Mouse (Mus musculus): ENCODE results near the gene Use1. TPM values are rescaled to one million over a fixed set of nuclear protein-coding genes. Genes with fewer than 3 reads are reported as not detected.
"Not testable (repeated sequence)": the region's sequence is repeated elsewhere in the genome, so short reads cannot be mapped to it uniquely, and the experiment has no call there.

Use1 gene
- polyA plus RNA-seq (2012; rRNA removed), result 133 and 156 TPM in 2 replicates

DNA sequence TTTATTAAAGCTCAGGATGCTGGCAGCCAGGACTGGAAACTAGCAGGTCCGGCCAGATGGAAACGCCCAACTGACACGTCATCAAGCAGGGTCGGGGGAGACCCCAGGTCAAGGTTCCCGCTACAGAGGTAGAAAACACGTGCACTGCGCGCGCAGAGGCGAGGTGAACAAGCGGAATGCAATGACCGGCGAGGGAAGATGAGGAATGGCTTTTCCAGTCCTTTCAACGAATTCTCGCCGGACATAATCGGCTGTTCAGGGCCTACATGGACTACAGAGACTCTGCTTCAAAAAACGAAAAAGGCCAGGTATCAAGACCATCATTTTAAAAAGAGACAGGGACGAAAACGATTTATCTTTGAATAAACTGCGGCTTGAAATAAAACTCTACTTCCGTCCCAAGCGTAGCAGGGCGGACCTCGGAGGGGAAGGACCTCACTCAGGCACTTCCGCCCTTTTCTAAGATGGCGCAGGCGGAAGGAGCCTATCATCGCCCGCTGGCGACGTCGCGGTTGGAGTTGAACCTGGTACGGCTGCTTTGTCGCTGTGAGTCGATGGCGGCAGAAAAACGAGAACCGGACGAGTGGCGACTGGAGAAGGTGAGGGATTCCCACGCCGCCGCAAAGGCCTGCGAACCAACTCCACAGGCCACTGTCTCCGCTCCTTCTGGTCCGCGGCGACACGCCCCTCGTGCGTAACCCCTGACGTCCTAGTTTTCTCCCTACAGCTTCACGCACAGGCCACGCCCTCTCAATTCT is at the start of gene Use1:
Gene Use1 (plus strand): TSS at position 78 of the 758 bp plus-strand sequence.
- peaks cover 11% of the 10 kb centered on the region for H3K4me1 ChIP-seq (replicated peaks; ENCODE audit: control insufficient read depth, insufficient read depth, low read length)
- H3K36me3 ChIP-seq (ENCODE audit: control insufficient read depth, insufficient read depth, low read length), result no peaks in the 10 kb centered on the region
- H3K27ac ChIP-seq (ENCODE audit: control insufficient read depth, insufficient read depth, low read length), result peak within 1 kb of the TSS; percentile 62
- H3K27me3 ChIP-seq (ENCODE audit: control insufficient read depth, insufficient read depth, low read length), result no peaks in the 10 kb centered on the region
- under 1% methylated on average over 56 of the region's 56 CpGs for WGBS
- no peak for TF ChIP-seq CTCF (IDR thresholded peaks at IDR 0.05; ENCODE audit: borderline replicate concordance, control insufficient read depth, extremely low read depth, insufficient read depth, low read length, poor library complexity)
- TF ChIP-seq POLR2A (IDR thresholded peaks at IDR 0.05; ENCODE audit: control insufficient read depth, extremely low read depth, insufficient read depth, low read length, poor library complexity), result peak; percentile 40; the same call in 1 of the 2 replicates
- peak; percentile 92 for DNase-seq
- peak within 1 kb of the TSS; percentile 73 for H3K4me3 ChIP-seq (ENCODE audit: control insufficient read depth, insufficient read depth, low read length)

DNA sequence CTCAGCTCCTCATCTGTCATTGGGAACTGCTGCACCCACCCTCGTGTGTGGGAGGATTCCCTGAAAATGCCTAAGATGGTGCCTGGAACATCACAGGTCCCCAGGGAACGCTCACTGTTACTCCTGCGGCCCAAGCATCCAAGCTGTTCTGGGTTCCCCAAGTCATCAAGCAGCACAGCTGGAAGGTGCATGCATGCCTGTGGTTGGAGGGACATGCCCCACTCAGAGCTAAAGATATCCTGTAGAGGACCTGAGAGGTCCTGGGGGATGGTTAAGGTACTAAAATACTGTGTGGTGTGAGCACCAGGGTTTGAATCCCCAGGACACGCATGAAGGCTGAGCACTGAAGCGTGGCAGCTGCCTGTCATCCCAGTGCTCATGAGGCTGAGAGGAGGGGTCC is 48.0 kb upstream of the Use1 start:
- 95% methylated on average over 5 of the region's 5 CpGs for WGBS
- peaks cover 23% of the 10 kb centered on the region for H3K36me3 ChIP-seq (ENCODE audit: control insufficient read depth, insufficient read depth, low read length)
- H3K4me3 ChIP-seq (ENCODE audit: control insufficient read depth, insufficient read depth, low read length); H3K27ac ChIP-seq (ENCODE audit: control insufficient read depth, insufficient read depth, low read length); H3K27me3 ChIP-seq (ENCODE audit: control insufficient read depth, insufficient read depth, low read length); DNase-seq; H3K4me1 ChIP-seq (replicated peaks; ENCODE audit: control insufficient read depth, insufficient read depth, low read length): not testable (repeated sequence)

DNA sequence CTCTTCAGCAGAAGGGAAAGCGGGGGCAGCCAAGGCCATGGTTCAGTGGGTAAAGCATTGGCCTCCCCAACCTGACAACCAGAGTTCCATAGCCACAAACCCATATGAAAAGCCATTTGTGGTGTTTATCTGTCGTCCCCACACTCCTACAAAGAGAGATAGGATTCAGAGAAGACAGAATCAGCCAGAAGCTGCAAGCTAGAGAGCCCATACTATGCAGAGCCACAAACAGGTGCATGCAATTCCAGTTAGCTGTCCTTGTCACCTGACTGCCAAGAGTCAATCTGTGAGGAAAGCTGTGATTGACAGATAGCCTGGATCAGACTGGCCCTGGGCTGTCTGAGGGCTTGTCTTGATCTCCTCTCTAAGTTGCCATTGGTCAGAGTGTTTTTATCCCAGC is 46.9 kb upstream of the Use1 start:
- not testable (repeated sequence) for H3K27me3 ChIP-seq (ENCODE audit: control insufficient read depth, insufficient read depth, low read length); H3K4me1 ChIP-seq (replicated peaks; ENCODE audit: control insufficient read depth, insufficient read depth, low read length); DNase-seq; H3K27ac ChIP-seq (ENCODE audit: control insufficient read depth, insufficient read depth, low read length); H3K4me3 ChIP-seq (ENCODE audit: control insufficient read depth, insufficient read depth, low read length)
- peaks cover 34% of the 10 kb centered on the region for H3K36me3 ChIP-seq (ENCODE audit: control insufficient read depth, insufficient read depth, low read length)
- 83% methylated on average over 2 of the region's 2 CpGs for WGBS

DNA sequence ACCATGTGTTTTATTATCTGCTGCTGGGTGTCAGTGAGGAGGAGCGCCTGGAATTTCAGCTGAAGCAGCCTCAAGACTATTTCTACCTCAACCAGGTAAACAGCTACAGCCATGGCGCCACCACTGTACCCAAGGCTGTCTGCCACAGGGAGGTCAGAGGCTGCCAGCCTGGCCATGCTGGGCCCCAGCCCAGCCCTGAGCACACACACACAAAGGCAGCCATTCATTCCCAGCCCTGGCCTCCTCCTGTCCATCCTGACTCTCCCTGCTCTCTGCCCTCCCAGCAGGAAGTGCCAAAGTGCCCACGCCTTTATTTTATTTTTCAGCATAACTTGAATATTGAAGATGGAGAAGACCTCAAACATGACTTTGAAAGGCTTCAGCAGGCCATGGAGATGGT is 43.7 kb upstream of the Use1 start:
- WGBS, result 94% methylated on average over 3 of the region's 3 CpGs

DNA sequence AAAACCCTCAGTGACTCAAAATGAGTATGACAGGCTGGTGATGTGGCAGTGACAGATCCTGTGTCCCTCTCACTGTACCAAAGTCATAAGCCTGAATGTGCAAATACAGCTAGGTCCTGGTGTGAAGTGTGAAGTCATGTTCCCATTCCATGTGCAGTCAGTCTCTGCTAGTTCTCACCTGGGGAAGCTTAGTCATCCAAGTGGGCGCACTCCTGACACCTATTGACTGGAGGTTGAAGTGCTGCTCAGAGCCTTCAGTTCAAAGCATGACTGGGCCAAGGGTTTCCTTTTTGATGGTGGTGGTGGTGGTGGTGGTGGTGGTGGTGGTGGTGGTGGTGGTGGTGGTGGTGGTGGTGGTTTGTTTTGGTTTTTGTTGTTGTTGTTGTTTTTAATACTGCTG is 41.8 kb upstream of the Use1 start:
- DNase-seq, result peak; percentile 43
- WGBS, result 96% methylated on average over 1 of the region's 1 CpGs

More for the DNA sequence above, 43.7 kb upstream of the Use1 start:
- TF ChIP-seq CTCF (IDR thresholded peaks at IDR 0.05; ENCODE audit: borderline replicate concordance, control insufficient read depth, extremely low read depth, insufficient read depth, low read length, poor library complexity) (no peak), POLR2A (IDR thresholded peaks at IDR 0.05; ENCODE audit: control insufficient read depth, extremely low read depth, insufficient read depth, low read length, poor library complexity) (no peak)
- H3K4me3 ChIP-seq (ENCODE audit: control insufficient read depth, insufficient read depth, low read length), result no peak overlapping the region
- peaks cover 51% of the 10 kb centered on the region for H3K36me3 ChIP-seq (ENCODE audit: control insufficient read depth, insufficient read depth, low read length)
- H3K4me1 ChIP-seq (replicated peaks; ENCODE audit: control insufficient read depth, insufficient read depth, low read length), result no peaks in the 10 kb centered on the region
- no peak overlapping the region for H3K27ac ChIP-seq (ENCODE audit: control insufficient read depth, insufficient read depth, low read length)
- DNase-seq, result no peak
- no peaks in the 10 kb centered on the region for H3K27me3 ChIP-seq (ENCODE audit: control insufficient read depth, insufficient read depth, low read length)

DNA sequence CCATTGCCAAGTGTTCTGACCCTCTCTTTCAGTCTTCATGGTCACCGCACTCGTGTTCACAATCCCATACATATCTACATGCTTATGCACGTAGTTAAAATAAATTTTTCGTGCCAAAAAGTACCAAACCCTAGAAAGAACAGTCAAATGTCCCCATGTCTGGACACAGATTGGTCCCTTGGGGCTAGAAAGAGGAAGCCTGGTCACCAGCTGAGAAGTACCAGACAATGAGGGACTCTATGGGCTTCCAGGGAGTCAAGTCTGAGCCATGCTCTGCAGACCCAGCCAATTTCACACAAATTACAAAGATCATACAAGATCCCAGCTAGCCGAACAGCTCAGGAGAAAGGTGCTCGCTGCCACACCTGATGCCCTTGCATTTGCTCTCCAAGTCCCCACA is 28.8 kb upstream of the Use1 start:
- H3K4me1 ChIP-seq (replicated peaks; ENCODE audit: control insufficient read depth, insufficient read depth, low read length); H3K4me3 ChIP-seq (ENCODE audit: control insufficient read depth, insufficient read depth, low read length); H3K27ac ChIP-seq (ENCODE audit: control insufficient read depth, insufficient read depth, low read length); H3K27me3 ChIP-seq (ENCODE audit: control insufficient read depth, insufficient read depth, low read length); H3K36me3 ChIP-seq (ENCODE audit: control insufficient read depth, insufficient read depth, low read length); DNase-seq: not testable (repeated sequence)
- WGBS, result 95% methylated on average over 6 of the region's 6 CpGs

More for the DNA sequence above, 41.8 kb upstream of the Use1 start:
- Histone ChIP-seq H3K27ac (ENCODE audit: control insufficient read depth, insufficient read depth, low read length) (no peak overlapping the region), H3K36me3 (ENCODE audit: control insufficient read depth, insufficient read depth, low read length) (peaks cover 60% of the 10 kb centered on the region), H3K4me1 (replicated peaks; ENCODE audit: control insufficient read depth, insufficient read depth, low read length) (no peaks in the 10 kb centered on the region), H3K4me3 (ENCODE audit: control insufficient read depth, insufficient read depth, low read length) (no peak overlapping the region), H3K27me3 (ENCODE audit: control insufficient read depth, insufficient read depth, low read length) (no peaks in the 10 kb centered on the region)
- TF ChIP-seq CTCF (IDR thresholded peaks at IDR 0.05; ENCODE audit: borderline replicate concordance, control insufficient read depth, extremely low read depth, insufficient read depth, low read length, poor library complexity) (no peak), POLR2A (IDR thresholded peaks at IDR 0.05; ENCODE audit: control insufficient read depth, extremely low read depth, insufficient read depth, low read length, poor library complexity) (no peak)

DNA sequence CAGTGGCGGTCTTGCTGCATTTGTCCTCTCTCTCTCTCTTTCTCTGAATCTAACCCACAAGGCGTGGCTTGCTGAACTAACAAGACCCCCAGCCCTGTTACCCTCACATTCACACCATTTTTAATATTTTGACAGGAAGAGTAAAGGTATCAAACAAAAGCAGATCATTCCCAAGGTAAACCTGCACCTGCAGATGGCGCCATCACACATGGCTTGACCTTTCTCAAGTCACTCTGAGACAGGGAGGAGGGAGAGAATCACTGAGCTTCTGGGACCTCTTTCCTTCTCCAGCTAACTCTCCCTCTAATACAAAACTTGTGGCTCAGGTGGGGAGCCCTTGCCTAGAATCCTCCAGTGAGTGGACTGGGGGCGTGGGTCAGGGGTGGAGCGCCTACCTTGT is 26.0 kb upstream of the Use1 start:
- peak; percentile 43 for DNase-seq
- Histone ChIP-seq H3K4me1 (replicated peaks; ENCODE audit: control insufficient read depth, insufficient read depth, low read length) (no peaks in the 10 kb centered on the region), H3K36me3 (ENCODE audit: control insufficient read depth, insufficient read depth, low read length) (peaks cover 28% of the 10 kb centered on the region), H3K27ac (ENCODE audit: control insufficient read depth, insufficient read depth, low read length) (no peak overlapping the region), H3K4me3 (ENCODE audit: control insufficient read depth, insufficient read depth, low read length) (no peak overlapping the region), H3K27me3 (ENCODE audit: control insufficient read depth, insufficient read depth, low read length) (no peaks in the 10 kb centered on the region)
- WGBS, result 98% methylated on average over 5 of the region's 5 CpGs
- TF ChIP-seq CTCF (IDR thresholded peaks at IDR 0.05; ENCODE audit: borderline replicate concordance, control insufficient read depth, extremely low read depth, insufficient read depth, low read length, poor library complexity), result no peak
- TF ChIP-seq POLR2A (IDR thresholded peaks at IDR 0.05; ENCODE audit: control insufficient read depth, extremely low read depth, insufficient read depth, low read length, poor library complexity), result no peak

Data from thymus, adult 2 months (tissue).